Mouse (Mus musculus): ENCODE data around the gene Gm28048. TPM values are rescaled to one million over a fixed set of nuclear protein-coding genes. Genes with fewer than 3 reads are reported as not detected.

Gm28048 gene
- polyA plus RNA-seq, 1 experiment from 2014 or later: 19.3 TPM

DNA sequence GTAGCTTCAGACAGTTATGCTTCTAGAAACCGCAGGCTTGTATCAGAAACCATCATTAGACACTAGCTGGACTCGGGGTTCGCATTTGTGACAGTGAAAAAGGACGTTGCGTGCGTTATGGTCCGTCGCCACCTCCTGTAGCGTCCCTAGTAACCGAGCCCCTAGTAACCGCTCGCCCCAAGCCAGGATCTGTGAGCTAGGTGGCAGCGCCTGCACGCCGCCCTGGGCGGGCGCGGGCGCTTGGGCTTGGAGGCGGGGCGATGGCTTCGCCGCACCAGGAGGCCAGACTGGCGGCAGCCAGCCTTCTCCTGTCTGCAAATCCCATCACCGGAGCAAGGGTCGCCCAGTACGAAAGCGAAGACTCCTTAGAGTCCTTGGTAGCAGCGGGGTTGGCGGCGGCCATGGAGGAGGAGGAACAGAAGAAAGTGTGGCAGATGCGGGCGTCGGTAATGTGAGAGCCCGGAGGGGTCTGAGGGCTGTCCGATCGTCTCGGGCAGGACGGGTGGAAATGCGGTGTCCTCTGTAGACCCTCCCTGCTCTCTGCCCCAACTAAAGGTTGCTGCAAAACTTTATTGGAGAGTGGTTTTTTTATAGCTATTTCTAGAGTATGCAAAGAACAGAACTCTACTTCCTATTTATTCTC is 26.4 kb upstream of the Gm28048 start:
- WGBS: under 1% methylated on average over 40 of the region's 40 CpGs
- Histone ChIP-seq H3K27me3 (no peaks in the 10 kb centered on the region), H3K4me3 (replicated peaks) (peak overlapping the region; percentile 67)

DNA sequence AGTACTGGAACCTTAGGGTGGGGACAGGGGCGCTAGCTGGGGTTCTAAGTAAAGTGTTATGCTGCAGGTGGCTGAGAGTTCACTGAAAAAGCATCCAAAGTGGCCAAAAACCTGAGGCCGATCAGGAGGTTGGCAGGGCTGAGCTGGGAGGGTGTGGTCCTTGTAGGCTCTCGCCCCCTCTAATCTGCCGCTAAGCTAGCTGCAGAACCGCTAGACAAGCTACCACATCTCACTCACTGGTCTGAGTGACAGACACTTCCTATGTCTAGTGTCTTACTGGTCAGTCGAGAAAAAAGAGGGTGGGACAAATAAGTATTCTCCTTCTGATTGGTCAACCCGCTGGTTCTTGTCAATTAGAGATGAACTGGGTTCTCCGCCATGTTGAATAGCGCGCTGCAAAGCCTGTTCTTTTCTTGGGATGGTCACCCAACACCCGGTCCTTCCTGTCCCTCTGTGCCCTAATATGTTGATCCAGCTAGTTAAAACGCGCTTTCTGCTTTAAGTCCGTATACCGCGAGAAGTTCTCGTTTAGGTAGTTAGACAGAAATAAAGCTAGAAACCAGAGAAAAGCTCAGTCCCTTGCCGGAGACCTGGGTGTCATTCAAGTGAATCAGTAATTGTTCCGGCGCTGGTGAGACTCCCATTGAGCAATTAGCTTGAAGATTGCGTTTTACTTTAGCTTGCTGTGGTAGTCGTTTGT is 25.7 kb upstream of the Gm28048 start, which contains the start of gene Fam161a:
Gene Fam161a, plus strand, starts transcription at position 51 of the 700 bp plus-strand sequence.
- Histone ChIP-seq H3K36me3 (peaks cover 28% of the 10 kb centered on the region), H3K27me3 (no peaks in the 10 kb centered on the region), H3K9me3 (replicated peaks) (no peaks in the 10 kb centered on the region), H3K4me3 (replicated peaks) (peak within 1 kb of the TSS; percentile 67), H3K4me1 (peaks cover 5% of the 10 kb centered on the region), H3K9ac (peak within 1 kb of the TSS; percentile 74), H3K27ac (peak within 1 kb of the TSS; percentile 95), H3K4me2 (peak within 1 kb of the TSS; percentile 78)
- 2% methylated on average over 22 of the region's 22 CpGs for WGBS
- ATAC-seq (replicated peaks; ENCODE audit: low FRiP score): peak; percentile 94

More for the DNA sequence above, 26.4 kb upstream of the Gm28048 start:
- Histone ChIP-seq H3K4me1 (peaks cover 5% of the 10 kb centered on the region), H3K27ac (peak overlapping the region; percentile 95), H3K4me2 (peak overlapping the region; percentile 78), H3K9me3 (replicated peaks) (no peaks in the 10 kb centered on the region), H3K36me3 (peaks cover 22% of the 10 kb centered on the region), H3K9ac (peak overlapping the region; percentile 74)
- peak; percentile 96 for ATAC-seq (replicated peaks; ENCODE audit: low FRiP score)

DNA sequence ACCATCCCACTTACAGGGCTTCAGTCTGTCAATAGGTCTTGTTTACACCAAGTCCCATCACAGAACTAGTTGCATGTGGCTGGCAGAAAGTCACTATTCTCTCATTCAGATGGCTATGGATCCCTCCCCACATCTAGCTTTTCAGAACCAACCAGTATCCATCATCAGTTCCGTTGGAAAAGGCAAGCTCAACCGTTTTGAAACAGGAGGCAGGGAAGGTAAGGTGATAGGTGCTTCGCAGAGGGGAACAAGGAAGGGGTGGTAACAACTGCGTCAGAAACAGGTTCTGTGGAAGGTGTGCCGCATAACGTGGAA is 25.2 kb upstream of the Gm28048 start:
- no peaks in the 10 kb centered on the region for H3K9me3 ChIP-seq (replicated peaks)
- 6% methylated on average over 6 of the region's 6 CpGs for WGBS
- peak overlapping the region; percentile 74; the same call in 1 of the 2 replicates for H3K9ac ChIP-seq
- peaks cover 5% of the 10 kb centered on the region for H3K4me1 ChIP-seq
- ATAC-seq (replicated peaks; ENCODE audit: low FRiP score): no peak; the same call in 1 of the 2 replicates
- peak overlapping the region; percentile 78 for H3K4me2 ChIP-seq
- H3K27me3 ChIP-seq: no peaks in the 10 kb centered on the region
- peaks cover 33% of the 10 kb centered on the region for H3K36me3 ChIP-seq
- peak overlapping the region; percentile 95 for H3K27ac ChIP-seq
- peak overlapping the region; percentile 67 for H3K4me3 ChIP-seq (replicated peaks)

DNA sequence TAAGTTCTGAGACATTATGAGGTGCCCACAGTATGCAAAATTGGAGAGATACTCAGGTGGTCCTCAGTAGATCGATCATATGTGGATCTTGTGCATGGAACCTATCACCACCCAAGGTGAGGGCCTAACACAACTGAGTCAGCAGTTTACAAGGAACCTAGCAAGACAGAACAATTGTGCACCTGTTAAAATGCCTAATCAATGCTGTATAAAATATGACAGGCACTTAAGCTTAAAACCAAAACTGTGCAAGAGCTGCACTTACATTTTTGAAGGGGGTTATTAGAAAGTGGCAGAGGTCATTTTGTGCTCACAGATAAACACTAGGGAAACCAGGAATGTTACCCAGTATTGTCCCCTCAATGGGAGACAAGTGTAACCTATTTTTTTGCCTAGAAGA is 23.4 kb upstream of the Gm28048 start:
- peaks cover 49% of the 10 kb centered on the region for H3K36me3 ChIP-seq
- H3K27ac ChIP-seq: no peak overlapping the region
- H3K4me3 ChIP-seq (replicated peaks): no peak overlapping the region
- 93% methylated on average over 1 of the region's 1 CpGs for WGBS
- H3K9me3 ChIP-seq (replicated peaks): no peaks in the 10 kb centered on the region
- ATAC-seq (replicated peaks; ENCODE audit: low FRiP score): no peak
- H3K4me1 ChIP-seq: peaks cover 5% of the 10 kb centered on the region
- no peak overlapping the region for H3K4me2 ChIP-seq
- no peaks in the 10 kb centered on the region for H3K27me3 ChIP-seq
- H3K9ac ChIP-seq: no peak overlapping the region

DNA sequence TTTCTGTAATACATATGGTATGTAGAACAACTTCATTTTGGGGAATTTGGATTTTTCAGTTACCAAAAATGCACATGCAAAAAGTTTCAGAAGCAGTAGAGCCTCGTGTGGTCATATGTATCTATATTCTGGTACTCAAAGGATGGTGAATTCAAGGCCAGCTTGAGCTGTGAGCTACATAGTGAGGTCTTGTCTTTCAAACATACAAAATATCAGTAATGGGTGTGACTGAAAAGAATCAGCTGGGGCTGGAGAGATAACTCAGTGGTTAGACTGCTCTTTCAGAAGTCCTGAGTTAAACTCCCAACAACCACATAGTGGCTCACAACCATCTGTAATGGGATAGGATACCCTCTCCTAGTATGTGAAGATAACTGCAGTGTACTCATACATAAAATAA is 16.4 kb upstream of the Gm28048 start:
- ATAC-seq (replicated peaks; ENCODE audit: low FRiP score): no peak
- Histone ChIP-seq H3K4me1 (no peaks in the 10 kb centered on the region), H3K9ac (no peak overlapping the region), H3K9me3 (replicated peaks) (no peaks in the 10 kb centered on the region), H3K27ac (no peak overlapping the region), H3K4me3 (replicated peaks) (no peak overlapping the region), H3K4me2 (no peak overlapping the region), H3K36me3 (peaks cover 88% of the 10 kb centered on the region), H3K27me3 (no peaks in the 10 kb centered on the region)
- 81% methylated on average over 1 of the region's 1 CpGs for WGBS

DNA sequence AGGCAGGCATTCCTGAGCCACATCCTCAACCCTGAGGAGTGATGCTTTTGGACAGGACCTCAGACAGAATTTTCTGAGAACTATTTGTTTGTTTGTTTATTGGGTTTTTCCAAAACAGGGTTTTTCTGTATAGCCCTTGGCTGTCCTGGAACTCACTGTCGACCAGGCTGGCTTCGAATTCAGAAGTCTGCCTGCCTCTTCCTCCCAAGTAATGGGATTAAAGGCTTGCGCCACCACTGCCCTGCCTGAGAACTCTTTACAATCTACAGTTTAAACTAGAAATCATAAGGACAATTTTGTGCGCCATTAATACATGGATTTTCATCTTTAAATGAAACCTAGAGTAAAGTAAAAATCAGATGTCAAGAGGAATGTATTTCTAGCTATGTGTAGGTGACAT is 13.6 kb upstream of the Gm28048 start:
- no peak overlapping the region for H3K4me3 ChIP-seq (replicated peaks)
- peaks cover 65% of the 10 kb centered on the region for H3K36me3 ChIP-seq
- no peak overlapping the region for H3K4me2 ChIP-seq
- no peaks in the 10 kb centered on the region for H3K9me3 ChIP-seq (replicated peaks)
- WGBS: 98% methylated on average over 4 of the region's 4 CpGs
- H3K27ac ChIP-seq: no peak overlapping the region
- H3K4me1 ChIP-seq: peaks cover 12% of the 10 kb centered on the region
- H3K9ac ChIP-seq: no peak overlapping the region
- H3K27me3 ChIP-seq: no peaks in the 10 kb centered on the region
- no peak for ATAC-seq (replicated peaks; ENCODE audit: low FRiP score)

DNA sequence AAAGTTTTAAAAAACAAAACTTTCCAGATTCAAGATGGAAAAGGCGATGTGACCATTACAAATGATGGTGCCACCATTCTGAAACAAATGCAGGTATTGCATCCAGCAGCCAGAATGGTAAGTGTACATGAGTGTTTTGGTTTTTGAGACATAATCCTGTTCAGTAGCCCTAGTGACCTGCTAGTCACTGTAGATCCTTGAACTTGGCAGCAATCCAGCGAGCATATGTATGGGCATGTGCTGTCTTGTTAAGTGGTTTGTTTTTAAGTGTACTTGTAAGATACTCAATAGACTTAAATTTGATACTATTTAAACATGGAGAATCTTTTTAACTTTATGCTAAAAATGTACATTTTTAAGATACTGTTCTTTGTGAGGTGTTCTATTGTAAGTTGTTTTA is 12.4 kb upstream of the Gm28048 start:
- H3K4me3 ChIP-seq (replicated peaks): no peak overlapping the region
- no peaks in the 10 kb centered on the region for H3K27me3 ChIP-seq
- no peak overlapping the region for H3K4me2 ChIP-seq
- 94% methylated on average over 2 of the region's 2 CpGs for WGBS
- peaks cover 18% of the 10 kb centered on the region for H3K4me1 ChIP-seq
- H3K9ac ChIP-seq: no peak overlapping the region
- no peaks in the 10 kb centered on the region for H3K9me3 ChIP-seq (replicated peaks)
- H3K36me3 ChIP-seq: peaks cover 53% of the 10 kb centered on the region
- no peak for ATAC-seq (replicated peaks; ENCODE audit: low FRiP score)
- H3K27ac ChIP-seq: no peak overlapping the region

DNA sequence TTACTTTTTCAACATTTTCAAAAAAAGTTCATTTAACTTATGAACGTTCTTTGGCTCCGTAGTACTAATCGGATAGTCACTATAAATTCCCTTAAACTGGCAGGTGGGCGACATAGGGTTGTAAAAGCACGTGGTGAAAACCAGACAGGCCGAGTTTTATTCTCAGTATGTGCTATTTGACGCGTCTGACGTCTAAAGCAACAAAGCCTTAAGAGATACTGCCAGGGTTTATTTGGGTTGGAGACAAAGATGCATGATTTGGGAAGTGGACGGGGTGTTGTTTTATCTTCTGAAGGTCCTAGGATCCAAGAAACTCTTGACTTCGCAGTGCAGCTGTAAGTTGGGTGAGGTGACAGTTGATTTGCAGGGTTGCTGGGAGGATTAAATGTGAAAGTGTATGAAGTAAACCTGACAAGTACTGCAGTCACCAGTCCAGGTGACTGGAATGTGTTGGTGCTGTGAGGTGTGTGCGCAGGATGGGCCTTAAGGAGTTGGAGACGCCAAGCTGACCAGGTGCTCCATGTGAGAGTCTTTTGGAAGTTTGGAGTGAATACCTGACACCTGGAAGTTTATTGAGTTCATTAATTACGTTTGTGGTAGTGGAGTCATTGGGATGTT is 9.4 kb upstream of the Gm28048 start:
- WGBS: 7% methylated on average over 14 of the region's 14 CpGs
- H3K4me1 ChIP-seq: peaks cover 18% of the 10 kb centered on the region
- H3K9ac ChIP-seq: peak overlapping the region; percentile 89
- peaks cover 30% of the 10 kb centered on the region for H3K36me3 ChIP-seq
- no peak for ATAC-seq (replicated peaks; ENCODE audit: low FRiP score)
- no peaks in the 10 kb centered on the region for H3K27me3 ChIP-seq
- peak overlapping the region; percentile 93 for H3K4me3 ChIP-seq (replicated peaks)
- no peaks in the 10 kb centered on the region for H3K9me3 ChIP-seq (replicated peaks)
- peak overlapping the region; percentile 92; the same call in 1 of the 2 replicates for H3K27ac ChIP-seq
- peak overlapping the region; percentile 88 for H3K4me2 ChIP-seq

DNA sequence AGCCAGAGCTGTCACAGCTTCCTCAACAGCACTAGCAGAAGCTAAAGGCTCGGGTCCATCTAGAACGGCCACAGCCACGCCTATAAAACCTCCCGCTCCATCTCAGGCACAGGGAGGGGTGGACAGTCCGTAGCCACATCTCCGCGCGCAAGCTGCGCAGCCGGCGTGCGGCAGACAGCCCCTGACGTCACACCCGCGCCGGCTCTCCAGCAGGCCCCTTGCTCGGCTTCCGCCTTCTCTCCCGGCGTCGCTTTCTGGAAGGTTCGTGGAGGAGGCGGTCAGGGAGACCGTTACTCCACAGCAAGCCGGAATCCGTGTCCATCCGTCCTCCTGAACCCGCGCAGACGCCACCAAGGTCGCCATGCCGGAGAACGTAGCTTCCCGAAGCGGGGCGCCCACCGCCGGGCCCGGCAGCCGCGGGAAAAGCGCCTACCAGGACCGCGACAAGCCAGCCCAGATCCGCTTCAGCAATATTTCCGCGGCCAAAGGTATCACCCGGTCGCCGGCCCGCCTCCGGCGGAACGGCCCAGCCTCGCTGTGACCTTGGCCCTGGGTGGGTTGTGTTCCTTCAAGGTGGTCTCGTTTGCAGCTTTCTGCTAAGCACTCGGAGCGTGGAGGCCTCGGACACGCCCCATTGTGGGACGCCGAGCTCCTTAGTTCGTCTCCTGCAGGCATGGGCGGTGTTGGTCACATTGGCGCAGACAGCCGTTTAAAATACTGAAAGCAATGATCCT is 8.7 kb upstream of the Gm28048 start, which contains the start of gene Cct4:
Gene Cct4, plus strand, starts transcription at position 127 of the 734 bp plus-strand sequence.
- Histone ChIP-seq H3K27ac (peak within 1 kb of the TSS; percentile 92), H3K4me2 (peak within 1 kb of the TSS; percentile 88), H3K4me3 (replicated peaks) (peak within 1 kb of the TSS; percentile 93), H3K36me3 (peaks cover 24% of the 10 kb centered on the region), H3K4me1 (peaks cover 18% of the 10 kb centered on the region), H3K27me3 (no peaks in the 10 kb centered on the region), H3K9me3 (replicated peaks) (no peaks in the 10 kb centered on the region), H3K9ac (peak within 1 kb of the TSS; percentile 89)
- WGBS: under 1% methylated on average over 63 of the region's 66 CpGs
- ATAC-seq (replicated peaks; ENCODE audit: low FRiP score): peak; percentile 99

DNA sequence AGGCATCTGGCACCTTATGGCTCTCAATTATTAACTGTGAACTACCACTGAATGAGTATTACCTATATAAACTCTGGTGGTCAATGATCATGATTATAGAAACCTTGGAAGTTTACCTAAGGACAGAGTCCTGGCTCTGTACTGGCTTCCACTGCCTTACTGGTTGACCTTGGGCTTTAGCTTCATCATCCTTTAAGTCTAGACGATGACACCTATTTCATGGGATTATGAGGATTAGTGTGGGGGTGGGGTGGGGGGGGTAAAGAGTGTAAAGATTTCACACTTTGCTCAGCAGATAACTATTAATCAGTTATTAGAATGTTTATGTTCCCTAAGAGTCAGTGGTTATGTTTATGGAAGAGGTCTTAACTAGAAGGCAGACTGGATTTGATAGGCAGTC is 7.9 kb upstream of the Gm28048 start:
- Histone ChIP-seq H3K27me3 (no peaks in the 10 kb centered on the region), H3K4me2 (peak overlapping the region; percentile 88), H3K27ac (peak overlapping the region; percentile 92), H3K36me3 (peaks cover 16% of the 10 kb centered on the region), H3K9ac (peak overlapping the region; percentile 89), H3K9me3 (replicated peaks) (no peaks in the 10 kb centered on the region), H3K4me3 (replicated peaks) (peak overlapping the region; percentile 93), H3K4me1 (peaks cover 18% of the 10 kb centered on the region)
- 56% methylated on average over 1 of the region's 1 CpGs for WGBS
- ATAC-seq (replicated peaks; ENCODE audit: low FRiP score): 0 out of 2 replicates have a peak, but pooled peaks have one; percentile 16

DNA sequence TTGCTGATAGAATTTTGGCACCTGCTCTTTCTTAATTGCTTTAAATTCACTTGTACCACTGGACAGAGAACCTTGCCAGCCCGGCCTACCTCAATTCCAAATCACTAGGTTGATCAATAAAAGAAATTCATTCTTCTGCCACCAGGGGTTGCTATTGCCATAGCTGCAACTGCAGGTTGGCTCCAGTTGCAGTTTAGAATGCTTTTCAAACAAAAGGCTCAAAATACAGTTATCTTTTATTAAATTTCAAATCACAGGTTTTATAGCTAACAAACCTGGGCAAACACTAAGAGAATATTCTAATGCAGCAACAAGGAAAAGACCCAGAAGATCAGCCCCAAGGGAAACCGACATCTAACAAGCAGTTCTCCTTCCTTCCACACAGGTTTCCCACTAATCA is 5.5 kb upstream of the Gm28048 start:
- no peaks in the 10 kb centered on the region for H3K36me3 ChIP-seq
- H3K4me1 ChIP-seq: peaks cover 19% of the 10 kb centered on the region
- H3K4me3 ChIP-seq (replicated peaks): no peak overlapping the region
- H3K27ac ChIP-seq: no peak overlapping the region
- WGBS: 44% methylated on average over 2 of the region's 2 CpGs
- no peak for ATAC-seq (replicated peaks; ENCODE audit: low FRiP score)
- H3K9me3 ChIP-seq (replicated peaks): no peaks in the 10 kb centered on the region
- H3K4me2 ChIP-seq: no peak overlapping the region
- no peaks in the 10 kb centered on the region for H3K27me3 ChIP-seq
- no peak overlapping the region for H3K9ac ChIP-seq

All from kidney, embryonic 15.5 days (tissue).